Mouse (Mus musculus) C2C12 (cell line): ENCODE data around the gene Tjap1.

Experiments used
- CTCF ChIP-seq: IDR thresholded peaks from one replicate; pipeline ENCODE4 v1.5.1; 2011; ENCODE audit not compliant: control insufficient read depth, insufficient read depth, insufficient read length
- FOSL1 ChIP-seq: IDR thresholded peaks from one replicate; pipeline ENCODE4 v1.8.0; 2011; ENCODE audit warnings: mild to moderate bottlenecking, low read length; ENCODE audit not compliant: poor library complexity, insufficient read depth, severe bottlenecking
- MYOD1 ChIP-seq: IDR thresholded peaks from one replicate; pipeline ENCODE4 v1.6.1; 2011; ENCODE audit warnings: low read depth; ENCODE audit not compliant: control insufficient read depth, insufficient read length
- MYOG ChIP-seq: IDR thresholded peaks from one replicate; pipeline ENCODE4 v1.6.1; 2011; ENCODE audit not compliant: control insufficient read depth, insufficient read length; ENCODE audit errors: extremely low read depth
- USF1 ChIP-seq: IDR thresholded peaks from one replicate; pipeline ENCODE4 v1.6.1; 2011; ENCODE audit warnings: low read depth, mild to moderate bottlenecking, control low read depth, moderate library complexity

- TF ChIP-seq USF1 (no peak), CTCF (no peak), MYOG (no peak), MYOD1 (peak; percentile 45), FOSL1 (no peak)
Observed at GRCm38 (mm10) chr17:46272058-46272457, 10.8 kb downstream of the Tjap1 start.
